Mouse (Mus musculus) CH12F3 (cell line): ENCODE measurements at regions not wholly inside any gene's neighbourhood (a gene's known extent, or its start where the extent isn't known, plus 50 kb on each side); places are given as distances from the start of the nearest gene placed in this dataset.
"Not testable (repeated sequence)": the region's sequence is repeated elsewhere in the genome, so short reads cannot be mapped to it uniquely, and the experiment has no call there.

Source experiments
- in situ Hi-C: fragments of 300-500 bp; cut with MboI; formaldehyde crosslinking; loops from 2 replicates; pipeline ENCODE4 v1.14.3; 2020; ENCODE audit warnings: low sequenced_read_pairs

DNA sequence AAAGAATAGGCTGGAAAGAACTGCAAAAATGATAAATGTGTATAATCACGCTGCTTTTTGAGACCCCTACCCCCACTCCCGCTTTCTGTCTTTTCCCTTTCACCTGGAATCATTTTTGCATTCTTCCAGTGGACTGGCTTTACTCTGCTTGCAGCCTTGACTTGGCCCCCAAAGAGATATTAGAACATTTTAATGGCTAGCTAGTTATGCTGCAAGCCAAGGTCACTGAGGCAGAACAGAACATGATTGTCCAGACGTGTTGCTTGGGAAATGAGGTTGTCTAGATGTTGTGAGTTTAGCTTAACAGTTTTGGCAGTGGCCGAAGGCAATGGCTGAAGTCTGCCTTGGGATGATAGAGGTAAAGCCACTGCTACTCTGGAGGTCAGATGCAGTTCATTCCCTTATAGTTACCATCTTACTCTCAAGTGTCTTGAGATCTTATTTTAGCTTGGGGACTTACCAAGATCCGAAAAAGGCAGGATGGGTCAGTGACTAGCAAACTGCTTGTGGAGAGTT, 87.9 kb upstream of the Tars start:
- in situ Hi-C loops, result no loop called here

DNA sequence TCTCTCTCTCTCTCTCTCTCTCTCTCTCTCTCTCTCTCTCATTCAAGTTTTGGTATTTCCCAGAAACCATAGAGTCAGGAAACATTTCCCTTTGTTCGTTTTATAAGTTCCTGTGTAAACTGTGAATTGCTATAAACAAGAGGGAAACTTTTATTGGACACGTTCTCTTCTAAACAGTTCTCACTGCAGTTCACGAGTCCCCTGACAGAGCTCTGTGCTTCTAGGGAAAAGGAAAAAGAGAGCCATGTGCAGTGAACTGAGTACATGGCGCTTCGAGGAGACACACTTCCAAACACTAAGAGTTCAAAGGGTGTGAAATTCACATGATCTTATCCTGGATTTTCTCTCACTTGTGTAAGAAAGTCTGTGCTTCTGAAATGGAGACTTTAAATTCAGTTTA, 84.5 kb upstream of the Tars start:
- in situ Hi-C loops, result no loop called here

DNA sequence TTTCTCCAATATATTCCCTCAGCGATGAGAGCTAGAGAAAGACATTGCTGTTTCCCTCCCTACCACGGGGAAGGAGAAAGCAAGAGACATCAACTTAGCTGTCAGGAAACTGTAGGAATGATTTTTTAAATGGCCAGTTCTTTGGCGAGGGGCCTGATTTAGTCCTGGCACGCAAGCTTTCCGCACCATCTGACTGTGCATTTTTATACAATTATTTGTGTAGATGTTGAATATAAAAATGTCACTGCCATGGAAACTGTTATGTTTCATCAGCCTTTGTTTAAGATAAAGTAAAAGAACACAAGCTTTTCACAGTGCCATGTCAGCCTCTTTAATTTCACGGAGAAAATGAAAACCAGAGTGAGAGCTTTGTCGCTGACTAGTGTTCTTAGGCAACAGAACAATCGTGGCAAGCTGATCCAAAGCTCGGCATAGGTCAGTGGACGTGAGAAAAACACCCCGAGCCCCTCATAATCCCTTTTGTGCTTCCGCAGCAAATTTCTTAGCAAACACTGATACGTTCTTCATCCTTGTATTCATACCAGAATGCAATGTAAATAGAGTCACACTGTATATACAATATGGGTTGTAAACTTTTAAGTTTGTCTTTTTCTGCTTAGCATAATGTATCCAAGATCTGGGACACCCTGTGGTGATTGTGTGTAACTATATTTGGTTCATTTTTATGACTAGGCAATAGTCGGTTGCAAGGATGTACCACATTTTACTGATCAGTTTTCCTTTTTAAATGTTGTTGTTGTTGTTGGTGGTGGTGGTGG, 79.9 kb upstream of the Tars start:
- in situ Hi-C loops, result no loop called here

DNA sequence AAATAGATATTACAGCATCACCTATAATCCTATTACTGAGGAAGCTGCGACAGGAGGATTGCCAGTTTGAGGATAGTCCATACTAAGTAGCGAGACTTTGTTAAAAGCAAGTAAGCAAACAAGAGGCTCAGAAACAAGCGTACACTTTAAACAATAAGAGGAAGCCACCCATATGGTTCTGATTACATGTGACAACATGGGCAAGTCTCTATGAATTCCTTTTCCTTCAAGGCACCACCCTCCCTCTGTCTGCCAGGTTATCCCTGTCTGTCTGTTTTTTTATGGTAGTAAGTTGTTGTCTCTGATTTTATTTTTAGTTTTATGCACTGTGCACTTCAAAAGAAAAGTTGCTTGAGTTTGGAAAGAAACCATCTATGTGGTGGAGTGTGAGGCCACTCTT, 76.8 kb upstream of the Tars start:
- in situ Hi-C loops, result no loop called here

DNA sequence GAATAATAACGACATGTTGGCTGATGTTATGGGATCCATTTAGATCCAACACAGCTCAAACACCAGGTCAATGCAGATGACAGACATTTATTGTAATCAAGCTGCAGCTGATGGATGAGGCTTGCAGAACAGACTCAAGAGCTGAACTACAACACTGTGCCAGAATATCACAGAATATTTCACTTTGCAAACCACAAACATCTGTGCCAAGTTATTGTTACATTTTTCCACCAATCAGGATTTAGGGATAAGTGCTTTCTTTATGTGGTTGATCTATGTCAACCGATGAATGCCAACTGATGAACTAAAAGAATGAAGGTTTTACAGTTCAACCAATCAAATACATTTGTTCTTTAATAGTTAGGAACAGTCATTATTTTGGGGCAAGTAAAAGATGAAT, 63.9 kb upstream of the Tars start:
- in situ Hi-C loops, result no loop called here

DNA sequence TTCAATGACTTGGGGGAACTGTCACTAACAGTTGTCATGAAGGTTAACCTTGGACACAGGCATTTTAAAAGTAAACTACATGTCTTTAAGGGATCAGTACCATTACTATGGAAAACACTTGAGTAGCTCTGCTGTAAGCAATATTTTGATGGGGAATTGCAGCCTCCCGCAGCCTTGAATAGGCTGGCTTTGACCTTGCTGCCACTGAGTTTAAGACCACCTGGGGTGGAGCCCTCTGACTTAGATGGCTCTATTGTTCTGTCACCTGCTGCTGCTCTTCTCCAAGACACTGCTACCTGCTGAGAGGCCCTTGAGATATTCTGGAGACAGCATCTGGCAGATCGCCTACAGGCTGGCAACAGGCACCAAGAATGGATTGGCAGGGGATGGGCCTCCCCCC, 62.1 kb upstream of the Tars start:
- in situ Hi-C loops, result not testable (repeated sequence)

DNA sequence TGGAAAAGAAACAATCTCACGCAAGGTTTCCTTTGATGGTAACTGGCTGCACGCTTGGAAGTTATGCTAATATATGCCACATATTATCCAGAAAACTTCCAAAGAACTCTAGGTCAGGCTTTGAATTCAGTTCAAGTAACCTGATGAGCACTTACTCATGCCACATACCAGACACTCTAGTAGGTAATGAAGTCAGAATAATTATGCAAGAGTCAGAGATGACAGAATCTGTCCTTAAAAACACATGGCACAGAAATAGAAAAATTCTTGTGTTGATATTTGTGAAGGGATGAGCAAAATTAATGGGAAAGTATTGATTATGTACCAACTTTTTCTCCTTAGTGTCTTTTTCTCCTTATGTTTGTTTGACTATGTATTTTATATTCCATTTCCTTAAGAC, 59.8 kb upstream of the Tars start:
- in situ Hi-C loops, result no loop called here

DNA sequence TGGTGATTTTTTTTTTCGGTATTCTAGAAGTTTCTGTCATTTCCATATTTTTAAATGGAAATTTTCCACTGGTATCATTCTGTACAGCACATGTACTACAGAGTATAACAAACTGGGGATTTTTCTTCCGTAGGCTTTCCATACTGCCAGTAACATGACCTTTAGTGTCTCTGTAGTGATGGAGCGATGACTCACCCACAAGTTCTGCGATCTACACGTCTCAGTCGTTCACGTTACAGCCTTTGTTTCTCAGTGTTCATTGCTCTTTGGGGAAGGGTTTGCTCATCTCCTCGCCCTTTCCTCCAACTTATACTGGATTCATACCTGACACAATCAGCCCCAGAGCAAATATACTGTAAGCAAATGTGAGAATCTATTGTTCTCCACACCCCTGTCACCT, 57.8 kb upstream of the Tars start:
- in situ Hi-C loops, result no loop called here

DNA sequence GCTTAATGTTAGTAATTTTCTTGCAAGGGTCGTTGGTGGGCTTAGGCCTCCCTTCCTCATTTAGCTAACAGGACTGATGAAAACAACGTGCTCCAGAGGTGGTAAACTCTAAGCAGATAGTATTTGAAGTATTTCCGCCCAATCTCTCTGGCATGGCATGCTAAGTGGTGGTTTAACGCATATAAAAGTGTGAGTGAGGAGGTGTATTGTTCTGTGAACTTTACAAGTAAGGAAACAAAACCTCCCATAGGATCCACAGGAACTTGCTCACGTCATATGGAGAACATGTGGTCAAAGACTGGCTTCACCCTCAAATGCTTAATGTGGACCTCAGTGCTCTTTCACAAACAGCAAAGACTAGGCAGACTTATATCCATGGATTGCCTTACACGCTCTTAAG, 56.5 kb upstream of the Tars start:
- in situ Hi-C loops, result no loop called here

DNA sequence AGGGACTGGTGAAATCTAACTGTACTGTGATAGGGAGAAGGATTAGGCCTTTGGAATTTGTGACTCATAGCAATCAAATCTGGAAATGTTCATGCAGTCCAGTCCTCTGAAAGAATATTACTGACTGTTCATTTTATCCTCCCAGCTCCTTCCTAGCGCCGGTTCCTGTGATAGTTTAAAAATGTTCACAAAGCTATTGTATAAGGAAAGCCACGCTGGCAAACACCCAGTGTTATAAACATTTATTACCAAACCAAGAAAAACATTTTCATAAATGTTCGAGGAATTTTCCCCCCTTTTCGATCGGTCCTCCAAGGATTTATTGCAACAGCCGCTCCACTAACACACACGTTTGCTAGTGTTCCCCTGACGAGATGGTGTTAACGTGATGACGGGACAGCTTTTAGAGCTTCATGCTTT, 55.9 kb upstream of the Tars start:
- in situ Hi-C loops, result no loop called here

DNA sequence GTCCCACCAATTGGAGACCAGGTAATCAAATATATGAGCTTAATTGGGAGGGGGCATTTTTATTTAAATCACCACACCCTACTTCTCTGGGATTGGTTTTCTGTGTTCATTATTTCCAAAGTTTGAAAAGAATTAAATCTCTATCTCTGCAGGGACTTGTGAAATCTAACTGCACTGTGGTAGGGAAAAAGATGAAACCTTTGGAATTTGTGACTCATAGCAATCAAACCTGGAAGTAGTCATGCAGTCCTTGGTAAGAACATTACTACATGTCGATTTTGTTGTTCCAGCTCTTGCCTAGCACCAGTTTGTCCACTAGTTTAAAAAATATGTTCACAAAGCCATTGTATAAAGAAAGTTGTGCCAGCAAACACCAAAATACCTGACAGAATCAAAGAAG, 54.5 kb upstream of the Tars start:
- in situ Hi-C loops, result no loop called here

DNA sequence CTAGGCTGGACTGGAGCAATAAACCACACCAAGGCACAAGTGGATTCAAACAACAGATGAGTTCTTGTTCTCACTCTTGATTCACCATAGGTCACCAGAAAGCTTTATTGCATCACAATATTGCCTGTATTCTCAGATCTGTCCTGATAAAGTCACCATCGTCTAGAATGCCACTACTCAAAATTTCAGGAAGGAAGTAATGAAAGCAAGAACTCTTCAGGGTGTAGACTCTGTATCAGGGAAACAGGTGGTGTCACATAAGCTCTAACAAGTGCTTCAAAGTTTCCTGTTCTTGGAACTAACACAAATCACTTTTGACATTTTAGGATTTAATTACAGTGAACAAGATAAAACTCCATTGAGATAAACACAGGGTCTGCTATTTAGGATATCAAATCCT, 52.2 kb upstream of the Tars start:
- in situ Hi-C loops, result no loop called here
